Mouse (Mus musculus) left cerebral cortex, postnatal 36 days (tissue): ENCODE measurements around the gene Mpv17l2. TPM values are rescaled to one million over a fixed set of nuclear protein-coding genes. Genes with fewer than 3 reads are reported as not detected.

Source experiments
- microRNA-seq: library from miRNA; unstranded; fragments of <30 nt; microRNA quantifications from one replicate; pipeline ENCODE4 v1.2.0, GENCODE M21; 2022
- total RNA-seq, 2 experiments: library from RNA; stranded (reverse); gene quantifications; 2 replicates each; pipeline ENCODE4 v1.2.3; 2021

The Mpv17l2 gene
- total RNA-seq, 2 experiments from 2014 or later = 33.9 to 41.5 TPM

Small RNA genes lying within 50 kb of the gene (microRNA-seq; reads per million reads assigned to microRNA genes)
- 10.1 reads per million, percentile 29 among the genes with 10 or more reads in this experiment for gene Mir7240

Other genes starting within 250 kb of the Mpv17l2 start
- 100 to 1,000 TPM; 403 to 432 TPM for gene Fkbp8, start 233.2 kb downstream of the Mpv17l2 start, total RNA-seq
- gene Kxd1, start 233.0 kb downstream of the Mpv17l2 start, total RNA-seq = 10 to 100 TPM; 45.0 to 49.7 TPM
- gene Ell, start 221.5 kb downstream of the Mpv17l2 start, total RNA-seq = 10 to 100 TPM; 19.1 to 20.7 TPM
- 10 to 100 TPM; 47.5 to 53.0 TPM for gene Isyna1, start 166.6 kb downstream of the Mpv17l2 start, total RNA-seq
- gene Ssbp4, start 152.1 kb downstream of the Mpv17l2 start, total RNA-seq = 100 to 1,000 TPM; 257 to 265 TPM
- gene Lrrc25, start 144.8 kb downstream of the Mpv17l2 start, total RNA-seq = 1 to 10 TPM in 1 of 2 experiments, under 1 TPM in 1; 0.44 to 1.2 TPM
- not detected for gene Gdf15, start 128.5 kb downstream of the Mpv17l2 start, total RNA-seq
- 10 to 100 TPM; 11.6 to 17.2 TPM for gene Pgpep1, start 100.6 kb downstream of the Mpv17l2 start, total RNA-seq
- 10 to 100 TPM; 59.1 to 69.8 TPM for gene Lsm4, start 87.7 kb downstream of the Mpv17l2 start, total RNA-seq
- 100 to 1,000 TPM; 219 to 272 TPM for gene Jund, start 62.0 kb downstream of the Mpv17l2 start, total RNA-seq
- under 1 TPM; 0.10 to 0.34 TPM for gene Iqcn, start 57.5 kb downstream of the Mpv17l2 start, total RNA-seq
- gene Gm3336, start 42.4 kb downstream of the Mpv17l2 start, total RNA-seq = not detected
- gene Pde4c, start 37.2 kb downstream of the Mpv17l2 start, total RNA-seq = 1 to 10 TPM in 1 of 2 experiments, under 1 TPM in 1; 0.89 to 2.0 TPM
- gene Rab3a, start 6.3 kb downstream of the Mpv17l2 start, total RNA-seq = 100 to 1,000 TPM; 824 to 964 TPM
- gene Pik3r2, start 15.8 kb upstream of the Mpv17l2 start, total RNA-seq = 100 to 1,000 TPM; 152 to 164 TPM
- gene Mast3, start 44.1 kb upstream of the Mpv17l2 start, total RNA-seq = 100 to 1,000 TPM; 312 to 338 TPM
- 1 to 10 TPM in 1 of 2 experiments, under 1 TPM in 1; 0.86 to 1.1 TPM for gene Il12rb1, start 47.5 kb upstream of the Mpv17l2 start, total RNA-seq
- 10 to 100 TPM; 16.9 to 20.2 TPM for gene Arrdc2, start 78.8 kb upstream of the Mpv17l2 start, total RNA-seq
- 10 to 100 TPM; 18.3 to 27.0 TPM for gene Kcnn1, start 102.3 kb upstream of the Mpv17l2 start, total RNA-seq
- 100 to 1,000 TPM in 1 of 2 experiments, 10 to 100 TPM in 1; 88.6 to 108 TPM for gene Ccdc124, start 113.0 kb upstream of the Mpv17l2 start, total RNA-seq
- gene Slc5a5, start 131.8 kb upstream of the Mpv17l2 start, total RNA-seq = 10 to 100 TPM in 1 of 2 experiments, 1 to 10 TPM in 1; 8.9 to 12.1 TPM
- gene Rpl18a, start 136.5 kb upstream of the Mpv17l2 start, total RNA-seq = 100 to 1,000 TPM; 558 to 677 TPM
- 10 to 100 TPM; 78.7 to 82.1 TPM for gene Map1s, start 145.0 kb upstream of the Mpv17l2 start, total RNA-seq